Mouse (Mus musculus) cerebellum, postnatal 14 days (tissue): ENCODE results near the gene Bag5.
A peak's percentile ranks its signal among the peaks of the same experiment; 100 is the strongest.
"Not testable (repeated sequence)": the region's sequence is repeated elsewhere in the genome, so short reads cannot be mapped to it uniquely, and the experiment has no call there.

Source experiments
- DNase-seq, 2 experiments: peaks; one replicate each; pipeline ENCODE4 v3.0.0; 2021; ENCODE audit warnings: mixed read lengths in 2 of 2

Bag5 gene

DNA sequence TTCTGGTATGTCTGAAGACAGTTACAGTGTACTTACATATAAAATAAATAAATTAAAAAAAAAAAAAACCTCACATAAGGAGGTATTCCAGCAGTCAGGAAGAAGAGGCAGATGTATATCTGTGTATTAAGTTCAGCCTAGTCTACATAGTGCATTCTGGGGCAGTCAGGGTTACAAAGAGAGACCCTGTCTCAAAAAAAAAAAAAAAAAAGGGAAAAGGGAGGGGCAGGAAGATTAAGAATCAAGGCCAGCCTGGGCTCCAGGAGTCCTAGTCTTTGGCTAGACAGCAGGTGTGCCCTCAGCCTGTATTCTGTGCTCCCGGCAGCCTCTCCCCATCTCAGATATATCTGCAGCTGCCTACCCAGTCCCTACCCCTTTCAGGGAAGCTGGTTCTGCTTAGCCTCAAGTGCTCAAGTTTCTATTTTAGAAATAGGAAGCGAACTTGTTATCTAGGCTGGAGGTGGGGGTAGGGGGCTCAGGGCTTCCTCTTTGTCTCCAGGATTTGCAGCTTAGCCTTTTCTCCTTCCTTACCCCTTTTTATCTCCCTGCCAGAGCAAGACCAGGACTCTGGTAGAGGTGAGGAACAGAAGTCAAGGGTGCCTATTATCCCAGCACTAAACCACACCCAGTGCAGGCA, 38.1 kb downstream of the Bag5 start:
- DNase-seq, result no peak

DNA sequence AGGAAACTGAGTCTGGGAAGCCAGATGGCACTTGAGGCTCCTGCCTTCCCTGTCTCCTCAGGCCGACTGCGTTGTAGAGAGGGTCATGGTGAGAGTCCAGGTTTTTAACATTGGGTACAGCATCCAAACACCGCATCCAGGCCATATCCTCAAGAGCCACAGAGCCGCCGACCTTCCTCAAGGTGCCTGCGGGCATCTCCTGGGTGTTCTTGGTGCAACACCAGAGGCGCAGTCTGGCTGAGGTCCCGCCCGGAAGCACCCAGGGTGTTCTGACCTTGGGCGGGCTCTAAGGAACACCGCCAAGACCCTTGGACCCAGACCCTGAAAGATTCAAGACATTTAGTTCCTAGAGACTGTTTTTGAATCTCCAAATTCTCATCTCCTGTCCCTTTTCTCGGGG, 40.5 kb downstream of the Bag5 start:
- DNase-seq, result peak in 1 of 2 experiments; percentile 74

DNA sequence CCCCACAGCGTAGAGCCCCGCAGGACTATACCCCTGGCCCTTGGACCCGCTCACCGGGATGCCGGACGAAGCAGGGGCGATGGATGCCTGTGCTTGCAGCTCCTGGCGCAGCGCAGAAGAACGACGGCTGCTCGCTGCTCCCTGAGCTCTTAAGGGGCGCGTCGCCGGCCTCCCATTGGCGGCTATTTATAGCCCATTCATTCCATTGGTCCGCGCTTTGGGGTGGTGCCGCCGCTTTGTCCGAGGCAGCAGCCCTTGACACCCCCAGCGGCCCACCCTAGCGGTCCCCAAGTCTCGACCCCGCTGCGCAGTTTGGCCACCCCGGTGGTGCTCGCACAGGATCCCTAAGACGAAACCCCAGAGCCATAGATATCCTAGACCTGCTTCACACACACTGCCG, 40.9 kb downstream of the Bag5 start, which contains the start of gene Ckb:
TSS of gene Ckb (minus strand) at position 163 of the 400 bp plus-strand sequence.
- DNase-seq, result peak; percentile 94 to 95

DNA sequence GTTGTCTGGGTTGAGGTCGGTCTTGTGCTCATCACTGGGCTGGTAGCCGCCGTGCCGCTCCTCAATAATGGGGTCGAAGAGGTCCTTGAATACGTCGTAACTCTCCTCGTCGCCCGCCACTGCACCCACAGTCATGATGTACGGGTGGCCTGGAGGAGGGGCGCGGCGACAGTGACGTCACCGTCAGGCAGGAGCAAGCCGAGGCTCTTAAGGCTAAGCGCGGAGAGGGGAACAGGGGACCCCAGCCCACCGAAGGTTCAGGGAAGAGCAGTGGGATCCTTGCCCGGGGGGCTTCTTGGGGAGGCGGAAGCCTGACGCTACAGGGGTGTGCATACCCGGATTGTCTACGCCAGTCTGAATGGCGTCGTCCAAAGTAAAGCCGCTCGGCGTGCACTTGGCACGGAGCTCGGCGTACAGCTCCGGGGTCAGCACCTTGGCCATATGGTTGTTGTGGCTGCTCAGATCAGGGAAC, 41.6 kb downstream of the Bag5 start:
- peak; percentile 87 to 89 for DNase-seq

DNA sequence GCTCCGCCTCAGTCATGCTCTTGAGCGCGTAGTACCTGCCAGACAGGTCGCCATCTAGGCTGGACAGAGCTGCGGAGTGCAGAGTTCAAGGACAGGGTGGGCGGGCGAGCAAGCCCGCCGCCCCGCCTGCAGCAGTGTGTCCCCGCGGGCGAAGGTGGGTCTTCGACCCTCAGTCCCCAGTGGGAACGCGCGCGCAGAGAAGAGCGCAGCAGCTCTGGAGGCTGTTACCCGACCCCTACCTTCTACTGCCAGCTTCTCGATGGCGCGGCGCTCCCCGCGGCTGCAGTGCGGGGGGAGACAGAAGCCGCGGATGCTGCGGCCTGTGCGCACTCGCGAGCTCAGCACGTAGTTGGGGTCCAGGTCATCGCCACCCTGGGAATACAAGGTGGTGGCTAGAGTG, 42.1 kb downstream of the Bag5 start:
- DNase-seq, result no peak

DNA sequence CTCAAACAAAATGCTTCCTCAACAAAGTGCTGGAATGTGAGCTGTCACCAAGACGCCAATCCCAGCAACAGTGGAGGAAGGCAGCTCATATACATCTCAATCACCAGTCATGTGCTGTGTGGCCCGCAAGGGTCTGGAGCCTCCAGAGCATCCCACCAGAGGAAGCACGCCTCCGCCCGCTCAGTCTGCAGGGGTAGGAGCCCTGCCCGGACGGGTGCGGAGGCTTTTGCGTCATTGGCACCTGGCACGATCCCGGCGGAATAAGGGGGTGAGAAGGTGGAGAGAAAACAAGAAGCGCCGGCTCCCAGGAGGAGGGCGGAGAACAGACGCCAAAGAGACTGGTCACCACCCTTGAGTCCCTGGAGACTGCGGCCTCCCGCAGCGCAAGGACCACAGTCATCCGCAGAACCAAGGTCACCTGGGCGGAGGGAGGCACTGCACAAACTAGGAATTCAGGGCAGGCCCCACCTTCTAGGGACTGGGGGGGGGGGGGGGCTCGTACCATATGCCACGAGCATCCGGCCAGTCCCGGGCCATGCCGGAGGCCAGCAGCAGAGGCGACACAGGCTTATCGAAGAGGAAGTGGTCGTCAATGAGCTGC, 42.6 kb downstream of the Bag5 start:
- peak; percentile 83 to 86 for DNase-seq

DNA sequence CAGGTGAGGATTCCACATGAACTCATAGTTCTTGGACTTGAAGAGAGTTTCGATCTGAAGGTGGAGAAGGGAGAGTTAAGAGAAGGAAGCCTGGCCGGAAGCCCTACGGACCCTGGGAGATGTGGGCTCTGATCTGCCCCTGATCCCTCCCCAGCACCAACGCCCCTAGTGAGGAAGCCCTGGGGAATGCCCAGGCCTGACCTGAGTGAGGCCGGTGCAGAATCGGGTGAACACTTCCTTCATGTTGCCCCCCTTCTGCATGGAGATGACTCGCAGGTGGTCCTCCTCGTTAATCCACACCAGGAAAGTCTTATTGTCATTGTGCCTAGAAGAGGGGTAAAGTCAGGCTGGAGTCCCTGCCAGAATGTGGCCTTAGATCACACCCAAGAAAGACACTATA, 43.1 kb downstream of the Bag5 start:
- DNase-seq, result peak in 1 of 2 experiments; percentile 42

DNA sequence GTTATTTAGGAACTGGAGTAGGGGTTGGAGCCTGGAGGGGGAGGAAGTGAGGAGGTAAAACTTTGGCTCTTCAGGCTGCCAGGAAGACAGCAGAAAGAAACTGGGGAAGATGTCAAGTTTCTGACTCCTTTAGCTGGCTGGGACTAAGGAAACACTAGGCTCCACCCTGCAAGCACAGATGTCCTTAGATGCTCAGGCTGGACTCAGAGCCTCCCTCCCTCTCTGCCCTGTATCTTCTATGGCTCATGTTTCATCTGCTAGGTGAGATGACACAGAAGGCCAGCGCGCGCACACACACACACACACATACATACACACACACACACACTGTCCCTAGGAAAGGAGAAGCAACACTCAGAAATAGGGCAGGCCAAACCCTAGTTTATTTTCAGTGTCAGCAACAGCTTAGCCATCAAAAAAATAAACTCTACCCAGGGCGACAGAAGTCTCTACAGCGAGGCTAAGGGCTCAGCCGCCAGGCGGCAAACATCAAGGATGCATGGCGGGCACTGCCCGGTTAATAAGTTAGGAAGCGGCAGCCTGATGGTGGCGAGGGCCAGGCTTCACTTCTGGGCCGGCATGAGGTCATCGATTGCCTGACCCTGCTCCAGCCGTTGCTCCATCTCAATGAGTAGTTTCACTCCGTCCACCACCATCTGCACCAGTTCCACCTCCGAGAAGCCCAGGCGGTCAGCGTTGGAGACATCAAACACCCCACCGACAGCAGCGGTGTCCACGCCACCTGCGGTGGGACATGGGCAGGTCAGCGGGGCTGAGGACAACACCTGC, 43.9 kb downstream of the Bag5 start:
- peak in 1 of 2 experiments; percentile 39 for DNase-seq

DNA sequence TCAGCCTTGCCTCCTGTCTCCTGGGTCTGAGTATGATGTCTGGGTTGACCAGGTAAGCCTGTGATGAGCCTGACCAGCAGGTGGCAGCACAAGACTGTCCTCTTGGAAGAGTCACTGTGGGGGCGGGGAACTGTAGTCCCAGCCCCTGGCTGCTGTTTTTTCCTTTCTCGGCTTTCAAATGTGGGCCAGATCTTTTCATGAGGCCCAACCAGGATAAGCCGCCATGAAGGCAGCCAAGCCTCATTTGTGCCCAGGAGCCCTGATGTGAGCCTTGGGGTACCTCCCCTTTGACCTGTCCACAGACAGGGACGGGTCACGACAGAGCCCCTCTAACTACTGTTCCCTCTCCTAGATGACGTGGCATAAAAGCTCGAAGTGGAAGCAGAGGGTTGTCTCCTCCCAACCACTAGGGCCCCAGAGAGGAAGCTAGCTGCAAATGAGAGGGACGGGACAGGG, 44.6 kb downstream of the Bag5 start:
- peak; percentile 98 to 100 for DNase-seq

DNA sequence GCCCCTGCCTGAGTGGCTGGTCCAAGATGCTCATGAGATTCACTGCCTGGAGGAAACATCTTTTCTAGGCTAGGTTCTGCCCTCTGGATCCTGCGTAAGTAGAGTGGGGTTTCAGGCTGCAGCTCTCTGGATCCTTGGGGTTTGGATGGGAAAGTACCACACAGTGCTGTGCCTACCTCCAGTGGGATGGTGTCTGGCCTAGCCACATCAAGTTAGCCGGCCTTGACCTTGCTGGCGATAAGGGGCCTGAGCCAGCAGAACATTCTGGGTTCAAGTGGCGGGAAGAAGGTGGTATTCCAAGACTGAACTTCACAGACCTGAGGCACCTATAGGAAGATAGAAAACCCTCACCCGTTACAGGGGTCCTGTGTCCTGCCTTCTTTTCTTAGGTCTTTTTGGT, 45.6 kb downstream of the Bag5 start:
- no peak for DNase-seq

DNA sequence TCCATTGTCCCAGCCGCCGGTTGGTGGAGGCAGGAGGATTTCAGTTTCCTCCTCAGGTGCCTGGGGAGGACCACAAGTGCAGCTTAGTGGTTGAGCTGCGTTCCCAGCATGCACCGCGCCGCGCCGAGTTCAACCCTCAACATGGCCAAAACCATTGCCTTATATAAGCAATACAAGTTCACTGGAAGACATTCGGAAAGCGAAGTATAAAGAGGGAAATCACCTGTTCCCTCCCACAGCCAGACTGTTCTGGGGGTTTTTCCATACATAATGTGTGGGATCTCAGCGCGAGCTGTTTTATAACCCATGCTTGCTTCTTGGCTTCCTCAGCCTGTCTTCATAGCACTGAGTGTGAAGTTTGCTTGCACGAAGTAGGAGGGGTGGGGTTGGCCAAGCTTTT, 46.7 kb downstream of the Bag5 start:
- DNase-seq, result no peak

DNA sequence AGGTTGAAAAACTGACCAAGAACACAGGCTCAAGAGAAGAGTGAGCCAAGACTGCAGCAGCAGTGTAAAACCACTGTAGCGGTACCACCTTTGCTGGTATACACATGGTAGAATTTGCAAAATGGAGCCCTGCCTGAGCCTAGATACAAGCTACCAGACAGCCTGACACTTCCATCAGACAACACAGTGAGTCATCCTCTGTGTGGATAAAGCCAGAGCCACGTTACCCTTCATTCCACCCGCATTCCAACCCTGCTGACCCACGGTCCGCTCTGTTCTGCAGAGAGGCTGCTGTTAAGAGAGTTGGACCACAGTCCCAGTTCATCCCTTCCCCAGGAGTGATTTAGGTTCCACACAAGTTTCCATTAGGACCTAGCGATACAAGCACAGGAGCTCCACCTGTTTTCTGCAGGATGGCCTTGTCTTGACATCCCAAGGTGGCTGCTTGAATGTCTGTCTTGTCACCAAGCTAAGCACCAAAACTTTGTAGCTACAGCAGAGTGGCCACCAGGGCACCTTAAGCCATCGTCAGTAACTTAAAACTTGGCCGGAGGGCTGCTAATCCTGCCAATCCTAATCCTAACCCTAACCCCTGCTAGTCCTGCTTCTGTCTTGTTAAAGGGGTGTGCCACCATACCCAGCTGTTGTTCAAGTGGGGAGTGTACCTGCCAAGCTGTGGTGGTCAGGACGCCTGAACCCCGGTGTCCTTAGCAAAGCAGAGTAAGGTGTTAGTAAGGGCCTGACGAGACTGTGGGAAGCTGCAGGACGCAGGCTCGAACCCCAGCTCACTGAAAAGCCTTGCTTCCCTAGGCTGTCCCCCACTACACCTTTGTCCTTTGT, 47.8 kb downstream of the Bag5 start:
- DNase-seq, result no peak

DNA sequence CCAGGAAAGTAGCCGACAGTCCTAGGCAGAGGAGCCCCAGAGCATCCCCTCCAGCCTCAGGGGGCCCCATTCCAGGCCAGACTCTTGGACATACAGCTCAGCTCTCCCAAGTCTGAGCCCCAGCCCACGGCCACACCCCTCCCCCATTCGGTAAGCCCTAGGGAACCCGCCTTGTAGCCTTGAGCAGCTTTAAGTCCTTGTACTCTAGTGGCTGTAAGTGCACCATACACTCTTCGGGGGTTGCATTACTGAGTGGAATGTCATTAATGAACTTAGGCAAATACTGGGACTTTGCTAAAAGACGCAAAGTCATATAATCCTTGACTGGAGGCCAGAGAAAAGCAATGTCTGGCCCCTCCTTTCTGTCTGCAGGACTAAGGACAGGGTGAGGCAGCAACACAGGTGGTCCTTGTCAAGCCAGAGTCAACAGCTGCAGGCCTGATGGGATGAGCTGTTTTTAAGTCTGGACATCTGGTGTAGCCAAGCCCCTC, 48.9 kb downstream of the Bag5 start:
- DNase-seq, result peak in 1 of 2 experiments; percentile 43

DNA sequence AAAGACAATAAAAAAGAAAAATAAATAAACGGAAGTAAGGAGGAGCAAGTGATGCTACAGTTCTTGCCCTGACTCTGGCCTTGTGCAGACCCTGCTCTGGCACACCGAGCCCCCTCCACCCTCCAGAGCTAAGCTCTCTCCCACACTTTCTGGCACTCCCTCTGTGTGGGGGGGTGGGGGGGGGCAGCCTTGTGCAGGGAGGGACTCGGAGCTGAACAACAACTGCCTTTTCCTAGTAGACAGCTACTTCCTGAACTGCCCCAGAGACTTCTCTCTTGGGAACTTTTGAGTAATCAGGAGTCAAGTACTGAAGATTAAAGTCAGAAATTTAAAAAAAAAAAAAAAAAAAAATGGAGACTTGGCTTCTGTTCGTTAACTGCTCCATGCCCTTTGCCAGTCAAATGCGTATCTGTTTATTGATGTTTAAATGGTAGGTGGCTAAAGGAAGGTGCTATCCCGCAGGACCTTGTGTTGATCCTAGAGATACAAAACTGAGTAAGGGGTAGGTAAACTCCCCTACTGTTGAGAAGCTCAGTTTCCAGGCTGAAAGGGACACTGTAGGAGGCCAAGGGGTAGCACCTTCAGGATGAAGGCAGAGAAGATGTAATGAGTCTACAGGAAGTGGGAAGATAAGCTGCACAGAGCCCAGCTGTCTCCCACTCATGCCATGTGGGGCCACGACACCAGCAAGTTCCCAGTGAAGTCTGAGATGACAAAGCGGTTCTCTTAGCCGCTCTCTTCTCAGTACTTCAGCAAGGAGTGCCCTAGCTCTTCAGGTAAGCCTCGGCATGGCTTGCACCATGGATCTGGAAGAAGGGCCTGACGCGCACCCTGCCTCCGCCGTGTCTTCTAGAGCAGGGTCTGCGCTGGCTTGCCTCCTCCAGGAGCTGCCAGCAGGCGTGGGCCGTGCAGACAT, 49.6 kb downstream of the Bag5 start:
- no peak for DNase-seq

DNA sequence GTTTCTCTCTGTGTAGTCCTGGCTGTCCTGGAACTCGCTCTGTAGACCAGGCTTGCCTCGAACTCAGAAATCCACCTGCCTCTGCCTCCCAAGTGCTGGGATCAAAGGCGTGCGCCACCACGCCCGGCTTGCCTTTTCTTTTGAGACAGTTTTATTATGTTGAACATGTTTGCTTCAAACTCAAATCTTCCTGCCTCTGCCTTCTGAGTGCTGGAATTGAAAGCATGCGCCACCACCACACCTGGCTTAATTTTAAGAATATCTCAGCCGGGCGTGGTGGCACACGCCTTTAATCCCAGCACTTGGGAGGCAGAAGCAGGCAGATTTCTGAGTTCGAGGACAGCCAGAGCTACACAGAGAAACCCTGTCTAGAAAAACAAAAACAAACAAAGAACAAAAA, 51.5 kb downstream of the Bag5 start:
- DNase-seq, result not testable (repeated sequence)

DNA sequence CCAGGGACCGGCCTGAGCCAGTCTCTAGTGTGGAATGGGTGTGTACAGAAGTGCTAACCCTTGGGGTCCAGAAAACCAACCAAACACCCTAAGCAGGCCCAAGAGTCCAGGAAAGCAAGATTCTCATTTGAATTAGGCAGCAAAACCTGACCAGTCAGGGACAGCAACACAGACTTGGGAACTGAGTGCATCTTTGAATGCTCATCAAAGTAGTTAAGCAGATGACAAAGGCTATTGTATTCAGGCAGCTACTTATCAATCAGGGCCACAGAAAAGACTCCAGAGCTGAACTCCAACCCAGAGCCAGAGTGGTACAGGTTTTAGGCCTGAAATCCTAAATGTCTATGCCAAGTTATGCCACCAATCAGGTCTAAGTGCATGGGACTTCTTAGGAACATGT, 52.4 kb downstream of the Bag5 start:
- DNase-seq, result no peak
